Mouse (Mus musculus): Measurements from ENCODE around the gene Tunar. TPM values are rescaled to one million over a fixed set of nuclear protein-coding genes. Genes with fewer than 3 reads are reported as not detected.
A peak's percentile ranks its signal among the peaks of the same experiment; 100 is the strongest.

Gene Tunar
- polyA plus RNA-seq, 1 experiment from 2014 or later = 0.21 TPM

GRCm38 (mm10) chr12:105413909-105414308 lies 80.2 kb downstream of the Tunar start:
- H3K27ac ChIP-seq = no peak overlapping the region
- no peaks in the 10 kb centered on the region for H3K4me1 ChIP-seq (replicated peaks)
- H3K9ac ChIP-seq = no peak overlapping the region
- no peaks in the 10 kb centered on the region for H3K9me3 ChIP-seq
- H3K4me3 ChIP-seq (replicated peaks) = no peak overlapping the region
- no peak overlapping the region for H3K4me2 ChIP-seq (replicated peaks)
- no peaks in the 10 kb centered on the region for H3K36me3 ChIP-seq
- 87% methylated on average over 8 of the region's 8 CpGs for WGBS
- no peaks in the 10 kb centered on the region for H3K27me3 ChIP-seq (replicated peaks)
- ATAC-seq = no peak

GRCm38 (mm10) chr12:105420476-105420875 lies 86.8 kb downstream of the Tunar start:
- no peak overlapping the region for H3K27ac ChIP-seq
- 31% methylated on average over 6 of the region's 6 CpGs for WGBS
- H3K9me3 ChIP-seq = no peaks in the 10 kb centered on the region
- no peaks in the 10 kb centered on the region for H3K4me1 ChIP-seq (replicated peaks)
- H3K9ac ChIP-seq = no peak overlapping the region
- ATAC-seq = no peak
- no peak overlapping the region for H3K4me2 ChIP-seq (replicated peaks)
- H3K4me3 ChIP-seq (replicated peaks) = no peak overlapping the region
- H3K36me3 ChIP-seq = no peaks in the 10 kb centered on the region
- no peaks in the 10 kb centered on the region for H3K27me3 ChIP-seq (replicated peaks)

GRCm38 (mm10) chr12:105426541-105426940 lies 92.9 kb downstream of the Tunar start:
- no peak overlapping the region for H3K27ac ChIP-seq
- no peak for ATAC-seq
- no peaks in the 10 kb centered on the region for H3K36me3 ChIP-seq
- no peak overlapping the region for H3K9ac ChIP-seq
- H3K9me3 ChIP-seq = no peaks in the 10 kb centered on the region
- no peaks in the 10 kb centered on the region for H3K4me1 ChIP-seq (replicated peaks)
- 71% methylated on average over 7 of the region's 7 CpGs for WGBS
- no peaks in the 10 kb centered on the region for H3K27me3 ChIP-seq (replicated peaks)
- no peak overlapping the region for H3K4me3 ChIP-seq (replicated peaks)
- no peak overlapping the region for H3K4me2 ChIP-seq (replicated peaks)

- Histone ChIP-seq H3K27ac (no peak overlapping the region), H3K9me3 (no peaks in the 10 kb centered on the region), H3K36me3 (no peaks in the 10 kb centered on the region), H3K9ac (no peak overlapping the region), H3K4me2 (replicated peaks) (no peak overlapping the region; the same call in 1 of the 2 replicates), H3K27me3 (replicated peaks) (no peaks in the 10 kb centered on the region), H3K4me3 (replicated peaks) (no peak overlapping the region), H3K4me1 (replicated peaks) (no peaks in the 10 kb centered on the region)
- 22% methylated on average over 10 of the region's 10 CpGs for WGBS
- ATAC-seq = peak; percentile 81
These were observed 93.5 kb downstream of the Tunar start for GRCm38 (mm10) chr12:105427039-105427757.

GRCm38 (mm10) chr12:105431872-105432271 lies 98.2 kb downstream of the Tunar start:
- H3K27me3 ChIP-seq (replicated peaks) = no peaks in the 10 kb centered on the region
- no peak overlapping the region for H3K9ac ChIP-seq
- 45% methylated on average over 3 of the region's 3 CpGs for WGBS
- H3K4me1 ChIP-seq (replicated peaks) = no peaks in the 10 kb centered on the region
- no peaks in the 10 kb centered on the region for H3K9me3 ChIP-seq
- H3K4me2 ChIP-seq (replicated peaks) = no peak overlapping the region
- no peak overlapping the region for H3K4me3 ChIP-seq (replicated peaks)
- H3K27ac ChIP-seq = no peak overlapping the region
- no peak for ATAC-seq
- H3K36me3 ChIP-seq = no peaks in the 10 kb centered on the region

GRCm38 (mm10) chr12:105432807-105433206 lies 99.1 kb downstream of the Tunar start:
- WGBS = 48% methylated on average over 3 of the region's 3 CpGs
- Histone ChIP-seq H3K4me1 (replicated peaks) (no peaks in the 10 kb centered on the region), H3K9me3 (no peaks in the 10 kb centered on the region), H3K4me2 (replicated peaks) (no peak overlapping the region), H3K36me3 (no peaks in the 10 kb centered on the region), H3K9ac (no peak overlapping the region), H3K27me3 (replicated peaks) (no peaks in the 10 kb centered on the region), H3K27ac (no peak overlapping the region), H3K4me3 (replicated peaks) (no peak overlapping the region)
- ATAC-seq = no peak

Other genes with a start within 250 kb of the Tunar start
- gene Tcl1b2, start 187.9 kb upstream of the Tunar start, polyA plus RNA-seq (2015; fragmentation: Nextera tagmentation; extraction: Ambion mirVana) = not detected in 2 replicates
- gene Tcl1b1, start 174.2 kb upstream of the Tunar start, polyA plus RNA-seq (2015; fragmentation: Nextera tagmentation; extraction: Ambion mirVana) = not detected in 2 replicates
- not detected in 2 replicates for gene Tcl1b5, start 157.5 kb upstream of the Tunar start, polyA plus RNA-seq (2015; fragmentation: Nextera tagmentation; extraction: Ambion mirVana)
- not detected in 2 replicates for gene Tcl1b3, start 142.8 kb upstream of the Tunar start, polyA plus RNA-seq (2015; fragmentation: Nextera tagmentation; extraction: Ambion mirVana)
- gene Tcl1b4, start 131.9 kb upstream of the Tunar start, polyA plus RNA-seq (2015; fragmentation: Nextera tagmentation; extraction: Ambion mirVana) = not detected in 2 replicates
- not detected in 2 replicates for gene Tcl1, start 111.1 kb upstream of the Tunar start, polyA plus RNA-seq (2015; fragmentation: Nextera tagmentation; extraction: Ambion mirVana)
- gene D430019H16Rik, start 120.0 kb downstream of the Tunar start, polyA plus RNA-seq (2015; fragmentation: Nextera tagmentation; extraction: Ambion mirVana) = 0.78 and 1.4 TPM in 2 replicates
- gene Bdkrb2, start 229.4 kb downstream of the Tunar start, polyA plus RNA-seq (2015; fragmentation: Nextera tagmentation; extraction: Ambion mirVana) = 4.5 and 4.6 TPM in 2 replicates